Mouse (Mus musculus): ENCODE measurements around the gene Slfn3.
"Not testable (repeated sequence)": the region's sequence is repeated elsewhere in the genome, so short reads cannot be mapped to it uniquely, and the experiment has no call there.

GRCm38 (mm10) chr11:83233621-83234020 lies 42.5 kb downstream of the Slfn3 start:
- TF ChIP-seq MAFK (IDR thresholded peaks at IDR 0.05; ENCODE audit: insufficient read depth, low read depth, low read length); ZNF384 (IDR thresholded peaks at IDR 0.05; ENCODE audit: low read depth, low read length): not testable (repeated sequence)

Data from ES-E14 (cell line).